Mouse (Mus musculus) heart, embryonic 13.5 days (tissue): ENCODE results near the gene Slco6c1. TPM values are rescaled to one million over a fixed set of nuclear protein-coding genes. Genes with fewer than 3 reads are reported as not detected.

Experiments used
- ATAC-seq: fragments of 200-750 bp; cut with Nextera tagmentation; 2 replicates; pipeline ENCODE4 v1.8.0; 2017; ENCODE audit warnings: moderate TSS enrichment; ENCODE audit not compliant: insufficient number of reproducible peaks, low FRiP score, low TSS enrichment; ENCODE audit errors: extremely low read depth
- H3K27ac ChIP-seq: fragments of 300-500 bp; sonication (generic); replicated peaks from 2 replicates; pipeline ENCODE4 v1.5.1; 2015; ENCODE audit warnings: moderate library complexity, mild to moderate bottlenecking, inconsistent platforms
- H3K27me3 ChIP-seq: fragments of 300-500 bp; sonication (generic); replicated peaks from 2 replicates; pipeline ENCODE4 v1.6.1; 2015; ENCODE audit warnings: mild to moderate bottlenecking, inconsistent platforms
- H3K36me3 ChIP-seq: fragments of 300-500 bp; sonication (generic); 2 replicates; pipeline ENCODE4 v1.6.1; 2015; ENCODE audit warnings: mild to moderate bottlenecking, inconsistent platforms
- H3K4me1 ChIP-seq: fragments of 300-500 bp; sonication (generic); 2 replicates; pipeline ENCODE4 v1.6.1; 2015; ENCODE audit warnings: inconsistent platforms
- H3K4me2 ChIP-seq: fragments of 300-500 bp; sonication (generic); 2 replicates; pipeline ENCODE4 v1.6.1; 2015; ENCODE audit warnings: inconsistent platforms, mild to moderate bottlenecking, moderate library complexity
- H3K4me3 ChIP-seq: fragments of 300-500 bp; sonication (generic); 2 replicates; pipeline ENCODE4 v1.5.1; 2015; ENCODE audit warnings: moderate library complexity, mild to moderate bottlenecking, inconsistent platforms
- H3K9ac ChIP-seq: fragments of 300-500 bp; sonication (generic); 2 replicates; pipeline ENCODE4 v1.6.1; 2015; ENCODE audit warnings: inconsistent platforms, mild to moderate bottlenecking, moderate library complexity
- H3K9me3 ChIP-seq: fragments of 300-500 bp; sonication (generic); 2 replicates; pipeline ENCODE4 v1.6.1; 2016; ENCODE audit warnings: inconsistent platforms
- WGBS: fragments of 180-500 bp; shearing (Covaris S2); methylation state at CpG from one replicate; pipeline ENCODE4 v1.1.7; 2015; ENCODE audit warnings: mixed read lengths; 5-methylcytosine and 5-hydroxymethylcytosine counted together
- polyA plus RNA-seq: library from polyadenylated mRNA; unstranded; fragments of >200 nt; fragmentation: Nextera tagmentation; extraction: Ambion mirVana; gene quantifications from 2 replicates; pipeline ENCODE4 v1.2.1, GENCODE M21; 2015

Slco6c1 gene
- not detected in 2 replicates for polyA plus RNA-seq

GRCm38 (mm10) chr1:97128201-97128600 is at the start of gene Slco6c1:
Gene Slco6c1 (minus strand): TSS chr1:97128301.
- H3K4me3 ChIP-seq = no peak within 1 kb of the TSS
- H3K36me3 ChIP-seq = no peaks in the 10 kb centered on the region
- no peaks in the 10 kb centered on the region for H3K4me1 ChIP-seq
- no peak within 1 kb of the TSS for H3K9ac ChIP-seq
- no peak for ATAC-seq
- no peaks in the 10 kb centered on the region; the same call in 1 of the 2 replicates for H3K9me3 ChIP-seq
- 78% methylated on average over 6 of the region's 6 CpGs for WGBS
- no peak within 1 kb of the TSS for H3K4me2 ChIP-seq
- no peak within 1 kb of the TSS for H3K27ac ChIP-seq
- no peaks in the 10 kb centered on the region for H3K27me3 ChIP-seq

GRCm38 (mm10) chr1:97038982-97039381 is 89.1 kb downstream of the Slco6c1 start:
- no peaks in the 10 kb centered on the region for H3K9me3 ChIP-seq
- H3K27ac ChIP-seq = no peak overlapping the region
- H3K4me1 ChIP-seq = no peaks in the 10 kb centered on the region
- no peaks in the 10 kb centered on the region for H3K36me3 ChIP-seq
- ATAC-seq = no peak
- H3K4me2 ChIP-seq = no peak overlapping the region
- no peaks in the 10 kb centered on the region for H3K27me3 ChIP-seq
- no peak overlapping the region for H3K9ac ChIP-seq
- WGBS = 39% methylated on average over 1 of the region's 1 CpGs
- no peak overlapping the region for H3K4me3 ChIP-seq

- H3K4me1 ChIP-seq = no peaks in the 10 kb centered on the region
- no peaks in the 10 kb centered on the region for H3K9me3 ChIP-seq
- no peak overlapping the region for H3K4me2 ChIP-seq
- no peaks in the 10 kb centered on the region for H3K36me3 ChIP-seq
- no peaks in the 10 kb centered on the region for H3K27me3 ChIP-seq
- no peak overlapping the region for H3K27ac ChIP-seq
- no peak for ATAC-seq
- WGBS = 7% methylated on average over 2 of the region's 2 CpGs
- H3K9ac ChIP-seq = no peak overlapping the region
- no peak overlapping the region for H3K4me3 ChIP-seq
Observed at GRCm38 (mm10) chr1:97038548-97038947, 89.6 kb downstream of the Slco6c1 start.

GRCm38 (mm10) chr1:97037955-97038354 is 90.1 kb downstream of the Slco6c1 start:
- no peak for ATAC-seq
- WGBS = 50% methylated on average over 2 of the region's 2 CpGs
- Histone ChIP-seq H3K4me1 (no peaks in the 10 kb centered on the region), H3K4me3 (no peak overlapping the region), H3K4me2 (no peak overlapping the region), H3K27ac (no peak overlapping the region), H3K27me3 (no peaks in the 10 kb centered on the region), H3K36me3 (no peaks in the 10 kb centered on the region), H3K9me3 (no peaks in the 10 kb centered on the region), H3K9ac (no peak overlapping the region)

GRCm38 (mm10) chr1:97021388-97021787 is 106.7 kb downstream of the Slco6c1 start:
- H3K4me3 ChIP-seq = no peak overlapping the region
- 67% methylated on average over 2 of the region's 2 CpGs for WGBS
- ATAC-seq = no peak

GRCm38 (mm10) chr1:97019404-97019803 is 108.7 kb downstream of the Slco6c1 start:
- Histone ChIP-seq H3K27ac (no peak overlapping the region), H3K4me3 (no peak overlapping the region), H3K4me1 (no peaks in the 10 kb centered on the region), H3K4me2 (no peak overlapping the region), H3K9me3 (0 out of 2 replicates have a peak, but pooled peaks cover 3% of the 10 kb centered on the region), H3K27me3 (no peaks in the 10 kb centered on the region), H3K36me3 (no peaks in the 10 kb centered on the region), H3K9ac (no peak overlapping the region)
- no peak for ATAC-seq
- 46% methylated on average over 1 of the region's 1 CpGs for WGBS

More at GRCm38 (mm10) chr1:97021388-97021787, 106.7 kb downstream of the Slco6c1 start:
- no peak overlapping the region for H3K4me2 ChIP-seq
- no peak overlapping the region for H3K27ac ChIP-seq
- H3K36me3 ChIP-seq = no peaks in the 10 kb centered on the region
- no peak overlapping the region for H3K9ac ChIP-seq
- H3K9me3 ChIP-seq = 0 out of 2 replicates have a peak, but pooled peaks cover 3% of the 10 kb centered on the region
- H3K4me1 ChIP-seq = no peaks in the 10 kb centered on the region
- no peaks in the 10 kb centered on the region for H3K27me3 ChIP-seq

- Histone ChIP-seq H3K27ac (no peak overlapping the region), H3K9me3 (0 out of 2 replicates have a peak, but pooled peaks cover 3% of the 10 kb centered on the region), H3K36me3 (no peaks in the 10 kb centered on the region), H3K4me1 (no peaks in the 10 kb centered on the region), H3K4me3 (no peak overlapping the region), H3K4me2 (no peak overlapping the region), H3K9ac (no peak overlapping the region), H3K27me3 (no peaks in the 10 kb centered on the region)
- no peak for ATAC-seq
Observed at GRCm38 (mm10) chr1:97018978-97019377, 109.1 kb downstream of the Slco6c1 start.
